Mouse (Mus musculus) bone marrow, adult 2 months (tissue): ENCODE data around the gene Mettl17.

ENCODE experiments used
- CTCF ChIP-seq: fragments of 200-500 bp; IDR thresholded peaks from 2 replicates; pipeline ENCODE4 v1.5.1; 2011; ENCODE audit warnings: low read length, control low read depth; ENCODE audit not compliant: control insufficient read depth, insufficient read depth
- POLR2A ChIP-seq: fragments of 200-500 bp; IDR thresholded peaks from 2 replicates; pipeline ENCODE4 v1.6.1; 2011; ENCODE audit warnings: low read depth, mild to moderate bottlenecking, control low read depth, low read length, borderline replicate concordance; ENCODE audit not compliant: control insufficient read depth

- TF ChIP-seq CTCF (no peak), POLR2A (no peak)
Observed at GRCm38 (mm10) chr14:51884031-51884544, 554 bp upstream of the Mettl17 start.
